ENCODE assay signal across 7 mouse cellular contexts in genomic region chr17:87331336-87332141, GRCm38 (mm10). TPM values are rescaled to one million over a fixed set of nuclear protein-coding genes. Genes with fewer than 3 reads are reported as not detected.
DNase-seq lines count a peak whose midpoint lies in the region; ATAC-seq and TF ChIP-seq lines count a peak whose summit lies in the region.

No protein-coding gene starts in this region.

- peak overlapping the region; percentile 84 for H3K27ac ChIP-seq in left cerebral cortex, adult 2 months
- peak overlapping the region; percentile 45 for H3K27ac ChIP-seq in embryonic facial prominence, embryonic 14.5 days (replicated peaks; ENCODE audit: low read depth, low read length)
- H3K27ac ChIP-seq in limb, embryonic 10.5 days, result peak overlapping the region; percentile 64; the same call in 1 of the 2 replicates
- peak overlapping the region; percentile 43; the same call in 1 of the 2 replicates for H3K27ac ChIP-seq in small intestine, adult 2 months (ENCODE audit: insufficient read depth, low read depth, low read length)

- intact Hi-C loops in left cerebral cortex, adult 2 months (cut with DNase I), result loop anchor here (2.0 kb wide), 1 partner anchor 47 kb away; no protein-coding TSS in a partner anchor

- H3K9ac ChIP-seq in embryonic facial prominence, embryonic 14.5 days (ENCODE audit: low read depth, low read length), result peak overlapping the region; percentile 43; the same call in 1 of the 2 replicates

- ATAC-seq in embryonic facial prominence, embryonic 14.5 days (ENCODE audit: low read depth), result no peak

- 45% methylated on average over 10 of the region's 11 CpGs for WGBS in embryonic facial prominence, embryonic 14.5 days
- WGBS in limb, embryonic 10.5 days, result 48% methylated on average over 11 of the region's 11 CpGs
- 78% methylated on average over 11 of the region's 11 CpGs for WGBS in small intestine, adult 2 months

- TF ChIP-seq CTCF in left cerebral cortex, adult 2 months (IDR thresholded peaks at IDR 0.05), result no peak
- TF ChIP-seq CTCF in small intestine, adult 2 months (IDR thresholded peaks at IDR 0.05; ENCODE audit: extremely low read depth, insufficient read length, insufficient replicate concordance, low read depth, low read length), result no peak

- no peaks in the 10 kb centered on the region for H3K9me3 ChIP-seq in embryonic facial prominence, embryonic 14.5 days (ENCODE audit: control insufficient read depth, low read length)
- H3K9me3 ChIP-seq in limb, embryonic 10.5 days (replicated peaks), result no peaks in the 10 kb centered on the region

- no peak overlapping the region; the same call in 1 of the 2 replicates for H3K4me3 ChIP-seq in left cerebral cortex, adult 2 months
- no peak overlapping the region for H3K4me3 ChIP-seq in embryonic facial prominence, embryonic 14.5 days (ENCODE audit: low read depth, low read length)
- H3K4me3 ChIP-seq in limb, embryonic 10.5 days, result peak overlapping the region; percentile 37
- no peak overlapping the region for H3K4me3 ChIP-seq in small intestine, adult 2 months (ENCODE audit: low read depth, low read length)

- H3K36me3 ChIP-seq in embryonic facial prominence, embryonic 14.5 days (ENCODE audit: control insufficient read depth, insufficient read depth, low read length), result no peaks in the 10 kb centered on the region
- no peaks in the 10 kb centered on the region for H3K36me3 ChIP-seq in limb, embryonic 10.5 days
- peaks cover 58% of the 10 kb centered on the region for H3K36me3 ChIP-seq in small intestine, adult 2 months (ENCODE audit: control insufficient read depth, insufficient read depth, low read length)

- H3K4me2 ChIP-seq in embryonic facial prominence, embryonic 14.5 days (ENCODE audit: low read depth, low read length), result peak overlapping the region; percentile 27

- no peak for DNase-seq in left cerebral cortex, adult 2 months (ENCODE audit: extremely low spot score in 1 of 2, low spot score in 2 of 2)
- no peak for DNase-seq in left cerebral cortex, adult 18-20 months (ENCODE audit: low spot score in 2 of 2)
- DNase-seq in embryonic facial prominence, embryonic 14.5 days (ENCODE audit: low spot score), result no peak
- no peak for DNase-seq in limb, embryonic 10.5 days (ENCODE audit: low spot score)
- no peak for DNase-seq in gastrocnemius, adult 8-10 months (ENCODE audit: low spot score in 2 of 2)
- DNase-seq in layer of hippocampus, postnatal 10 days (ENCODE audit: low spot score in 2 of 2), result no peak

- H3K27me3 ChIP-seq in embryonic facial prominence, embryonic 14.5 days (replicated peaks; ENCODE audit: control insufficient read depth, insufficient read depth, low read length), result no peaks in the 10 kb centered on the region
- peaks cover 38% of the 10 kb centered on the region for H3K27me3 ChIP-seq in limb, embryonic 10.5 days (ENCODE audit: low read depth, poor library complexity, severe bottlenecking)
- H3K27me3 ChIP-seq in small intestine, adult 2 months (ENCODE audit: control insufficient read depth, insufficient read depth, low read length), result no peaks in the 10 kb centered on the region

- no peak for TF ChIP-seq POLR2A in small intestine, adult 2 months (IDR thresholded peaks at IDR 0.05; ENCODE audit: low read depth, low read length)

- peaks cover 37% of the 10 kb centered on the region for H3K4me1 ChIP-seq in embryonic facial prominence, embryonic 14.5 days (ENCODE audit: control insufficient read depth, insufficient read depth, low read length)
- H3K4me1 ChIP-seq in limb, embryonic 10.5 days, result peaks cover 62% of the 10 kb centered on the region
- no peaks in the 10 kb centered on the region for H3K4me1 ChIP-seq in small intestine, adult 2 months (ENCODE audit: control insufficient read depth, insufficient read depth, insufficient read length, low read length)

RNA-seq across cellular contexts. Expression of gene Ttc7, which starts 48.9 kb away (rescaled TPM):
- total RNA-seq in left cerebral cortex, adult 2 months (2021), result 10 to 100 TPM; 11.8 to 13.2 TPM
- 10 to 100 TPM; 10.0 to 11.9 TPM for total RNA-seq in left cerebral cortex, adult 18-20 months (2021)
- 9.6 and 10.2 TPM in 2 replicates for polyA plus RNA-seq in embryonic facial prominence, embryonic 14.5 days (2014; fragmentation: Nextera tagmentation; extraction: Ambion mirVana)
- polyA plus RNA-seq in limb, embryonic 10.5 days (2016; fragmentation: Nextera tagmentation; extraction: Ambion mirVana), result 3.6 and 3.9 TPM in 2 replicates
- 195 and 289 TPM in 2 replicates for polyA plus RNA-seq in small intestine, adult 2 months (2012; rRNA removed)
- 1 to 10 TPM; 8.2 to 9.4 (median 9.1) TPM for total RNA-seq in gastrocnemius, adult 8-10 months (2022)
- total RNA-seq in layer of hippocampus, postnatal 10 days (2021), result 1 to 10 TPM; 6.4 to 7.1 TPM
